Mouse (Mus musculus): Measurements from ENCODE around the gene Zfp512b.

The Zfp512b gene

GRCm38 (mm10) chr2:181572921-181573920 is 19.4 kb downstream of the Zfp512b start:
- no peak for DNase-seq (ENCODE audit: low spot score)

DNA sequence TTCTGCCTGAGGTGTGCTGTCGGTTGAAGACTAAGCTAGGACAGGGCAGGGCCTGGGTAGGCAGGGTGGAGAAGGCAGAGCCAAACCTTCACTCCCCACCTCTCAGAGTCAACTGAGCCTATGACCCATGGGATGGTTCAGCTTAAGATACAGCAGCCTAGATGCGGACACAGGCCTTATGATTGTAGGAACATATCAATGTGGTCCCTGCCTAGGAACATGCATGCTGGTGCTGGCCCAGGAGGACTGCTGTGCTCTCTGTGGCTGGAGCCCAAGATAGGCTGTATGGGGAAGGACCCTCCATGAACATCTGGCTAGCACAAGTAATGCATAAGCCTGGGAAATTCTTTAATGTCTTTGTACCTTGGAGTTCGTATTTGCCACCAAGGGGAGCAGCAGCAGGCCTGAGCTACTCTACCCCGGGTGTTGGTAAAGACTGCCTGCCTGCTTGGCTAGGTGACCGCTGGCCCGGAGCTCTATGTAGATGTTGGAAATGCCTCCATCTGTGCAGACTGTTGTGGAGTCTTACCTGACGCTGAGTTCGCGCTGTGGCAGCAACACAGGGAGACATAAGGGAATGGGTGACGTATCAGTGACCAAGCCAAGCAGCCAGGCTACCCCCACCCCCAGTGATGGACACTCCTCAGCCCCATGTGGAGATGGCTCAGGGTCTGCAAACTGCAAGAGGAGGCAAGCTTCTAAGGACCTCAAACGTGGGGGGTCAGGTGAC is 20.5 kb downstream of the Zfp512b start:
- no peak for DNase-seq (ENCODE audit: low spot score)

GRCm38 (mm10) chr2:181570921-181571595 is 21.5 kb downstream of the Zfp512b start:
- no peak for DNase-seq (ENCODE audit: low spot score)

DNA sequence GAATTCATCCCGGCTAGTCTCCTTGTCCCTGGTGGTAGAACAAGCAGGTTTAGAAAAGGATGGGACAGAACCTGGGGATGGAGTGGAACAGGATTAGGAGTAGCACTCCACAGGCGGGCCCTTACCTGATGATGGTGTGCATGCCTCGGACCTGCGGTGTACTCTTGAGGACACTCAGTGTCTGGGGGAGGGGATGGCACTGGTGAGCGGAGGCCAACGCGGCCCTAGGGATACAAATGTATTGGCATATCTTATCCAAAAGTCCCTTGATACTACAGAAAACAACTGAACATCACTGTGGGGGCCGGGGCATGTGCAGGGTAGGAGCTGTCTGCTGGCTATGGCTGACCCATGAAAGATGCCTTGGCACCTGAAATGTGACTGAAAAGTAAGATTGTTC is 22.2 kb downstream of the Zfp512b start:
- DNase-seq (ENCODE audit: low spot score): no peak

DNA sequence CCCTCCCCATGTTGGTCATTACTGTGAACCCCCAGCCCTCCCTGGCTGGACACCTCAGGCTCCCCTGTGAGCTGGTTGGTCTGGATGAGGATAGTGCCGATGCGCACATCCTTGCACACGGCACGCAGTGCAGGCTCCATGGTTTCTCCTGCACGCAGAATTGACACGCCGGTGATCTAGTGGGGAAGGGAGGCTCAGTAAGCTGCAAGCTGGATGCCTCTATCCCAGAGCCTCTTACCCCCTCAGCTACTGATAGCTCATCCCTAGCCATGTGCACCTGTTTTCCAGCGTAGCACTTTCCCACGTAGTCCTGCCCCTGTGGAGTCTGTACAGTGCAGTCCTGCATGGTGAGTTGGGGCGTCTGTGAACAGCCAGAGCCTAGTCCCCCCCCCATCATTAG is 22.7 kb downstream of the Zfp512b start:
- no peak for DNase-seq (ENCODE audit: low spot score)

- no peak for DNase-seq (ENCODE audit: low spot score)
These were observed 24.2 kb downstream of the Zfp512b start for GRCm38 (mm10) chr2:181568272-181569008.

DNA sequence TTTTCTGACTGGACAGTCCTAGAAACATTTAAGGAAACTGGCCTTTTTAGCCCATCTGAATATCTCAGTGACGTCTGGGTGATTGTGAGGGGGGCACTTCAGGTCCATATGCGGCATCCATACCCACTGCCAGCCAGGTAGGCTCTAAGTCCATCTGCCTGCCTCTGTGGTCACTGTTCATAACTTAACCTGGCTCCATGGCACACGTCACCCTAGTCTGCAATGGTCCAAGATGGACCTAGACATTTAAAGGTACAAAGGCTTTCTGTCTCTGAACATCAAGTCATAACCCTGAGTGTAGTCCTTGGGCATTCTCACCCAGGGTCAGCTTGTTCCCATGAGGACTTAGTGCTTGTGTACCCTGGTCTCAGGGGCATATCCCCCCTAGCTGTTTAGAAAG is 25.3 kb downstream of the Zfp512b start:
- no peak for DNase-seq (ENCODE audit: low spot score)

GRCm38 (mm10) chr2:181553772-181554171 is 38.8 kb downstream of the Zfp512b start:
- DNase-seq (ENCODE audit: low spot score): no peak

DNA sequence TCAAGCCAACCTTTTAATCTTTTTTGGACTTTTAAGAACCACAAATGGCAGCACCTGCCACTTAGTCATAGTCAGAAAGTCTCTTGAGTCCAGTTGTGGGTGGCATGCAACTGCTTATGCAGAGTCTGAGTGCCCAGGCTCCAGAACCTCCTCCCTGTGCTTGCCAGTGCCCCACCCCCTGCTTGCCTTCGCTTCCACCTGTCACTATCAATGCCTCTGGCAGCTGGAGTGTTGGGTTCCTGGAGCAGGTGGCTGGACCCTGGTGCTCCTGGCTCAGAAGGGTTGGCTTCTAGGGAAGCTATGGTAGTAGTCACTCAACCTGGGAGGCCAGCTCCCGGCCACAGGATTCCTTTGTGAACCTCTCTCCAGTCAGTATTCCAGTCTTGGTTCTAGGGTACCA is 42.4 kb downstream of the Zfp512b start:
- DNase-seq (ENCODE audit: low spot score): no peak

GRCm38 (mm10) chr2:181548682-181549081 is 43.9 kb downstream of the Zfp512b start:
- DNase-seq (ENCODE audit: low spot score): no peak

DNA sequence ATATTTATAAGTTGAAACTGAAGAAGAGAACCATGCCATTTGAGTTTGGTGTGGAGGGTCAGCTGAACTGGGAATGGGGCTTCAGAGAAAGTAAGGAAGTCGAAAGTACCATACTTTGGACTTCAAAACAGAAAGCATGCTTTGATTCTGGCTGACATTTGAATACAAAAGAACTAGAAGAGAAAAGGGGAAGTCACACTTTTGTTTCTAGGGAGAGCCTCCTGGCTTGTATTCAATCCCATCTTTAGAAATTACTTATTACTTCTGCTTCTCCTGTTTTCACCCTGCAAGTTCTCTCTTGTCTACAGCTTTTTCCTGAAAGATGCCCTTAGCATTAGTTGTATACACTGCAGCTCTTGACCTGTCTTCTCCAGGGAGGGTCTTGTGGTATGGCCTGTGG is 44.4 kb downstream of the Zfp512b start:
- DNase-seq (ENCODE audit: low spot score): no peak

- no peak for DNase-seq (ENCODE audit: low spot score)
These were observed 46.5 kb downstream of the Zfp512b start for GRCm38 (mm10) chr2:181546142-181546541.

GRCm38 (mm10) chr2:181541761-181542380 is 50.7 kb downstream of the Zfp512b start:
- no peak for DNase-seq (ENCODE audit: low spot score)

GRCm38 (mm10) chr2:181537444-181538047 is 55.1 kb downstream of the Zfp512b start:
- no peak for DNase-seq (ENCODE audit: low spot score)

- DNase-seq (ENCODE audit: low spot score): no peak
These were observed 56.2 kb downstream of the Zfp512b start for GRCm38 (mm10) chr2:181536410-181536809.

- no peak for DNase-seq (ENCODE audit: low spot score)
These were observed 60.0 kb downstream of the Zfp512b start for GRCm38 (mm10) chr2:181532589-181532988.
